Mouse (Mus musculus) embryonic facial prominence, embryonic 12.5 days (tissue): Measurements from ENCODE around the gene Hnrnpul1. TPM values are rescaled to one million over a fixed set of nuclear protein-coding genes. Genes with fewer than 3 reads are reported as not detected.

Experiments
- ATAC-seq: fragments of 200-750 bp; cut with Nextera tagmentation; 2 replicates; pipeline ENCODE4 v1.8.0; 2017; ENCODE audit not compliant: insufficient number of reproducible peaks, insufficient read depth, low FRiP score, low TSS enrichment
- H3K27ac ChIP-seq: fragments of 300-500 bp; sonication (generic); 2 replicates; pipeline ENCODE4 v1.5.1; 2016; ENCODE audit warnings: mild to moderate bottlenecking
- H3K27me3 ChIP-seq: fragments of 300-500 bp; sonication (generic); 2 replicates; pipeline ENCODE4 v1.6.1; 2016; ENCODE audit warnings: mild to moderate bottlenecking, moderate library complexity
- H3K36me3 ChIP-seq: fragments of 300-500 bp; sonication (generic); 2 replicates; pipeline ENCODE4 v1.6.1; 2016; ENCODE audit warnings: mild to moderate bottlenecking
- H3K4me1 ChIP-seq: fragments of 300-500 bp; sonication (generic); 2 replicates; pipeline ENCODE4 v1.6.1; 2016
- H3K4me2 ChIP-seq: fragments of 300-500 bp; sonication (generic); replicated peaks from 2 replicates; pipeline ENCODE4 v1.6.1; 2016; ENCODE audit warnings: mild to moderate bottlenecking, moderate library complexity
- H3K4me3 ChIP-seq: fragments of 300-500 bp; sonication (generic); 2 replicates; pipeline ENCODE4 v1.5.1; 2016; ENCODE audit warnings: mild to moderate bottlenecking
- H3K9ac ChIP-seq: fragments of 300-500 bp; sonication (generic); 2 replicates; pipeline ENCODE4 v1.6.1; 2016; ENCODE audit warnings: mild to moderate bottlenecking, moderate library complexity
- H3K9me3 ChIP-seq: fragments of 300-500 bp; sonication (generic); 2 replicates; pipeline ENCODE4 v1.6.1; 2016; ENCODE audit warnings: mild to moderate bottlenecking, moderate library complexity
- WGBS: fragments of 180-500 bp; shearing (Covaris S2); methylation state at CpG from one replicate; pipeline ENCODE4 v1.1.7; 2016; 5-methylcytosine and 5-hydroxymethylcytosine counted together
- polyA plus RNA-seq: library from polyadenylated mRNA; unstranded; fragments of >200 nt; fragmentation: Nextera tagmentation; extraction: Ambion mirVana; gene quantifications from 2 replicates; pipeline ENCODE4 v1.2.1, GENCODE M21; 2016

Hnrnpul1 gene
- polyA plus RNA-seq, 1 experiment from 2014 or later = 72.8 TPM

DNA sequence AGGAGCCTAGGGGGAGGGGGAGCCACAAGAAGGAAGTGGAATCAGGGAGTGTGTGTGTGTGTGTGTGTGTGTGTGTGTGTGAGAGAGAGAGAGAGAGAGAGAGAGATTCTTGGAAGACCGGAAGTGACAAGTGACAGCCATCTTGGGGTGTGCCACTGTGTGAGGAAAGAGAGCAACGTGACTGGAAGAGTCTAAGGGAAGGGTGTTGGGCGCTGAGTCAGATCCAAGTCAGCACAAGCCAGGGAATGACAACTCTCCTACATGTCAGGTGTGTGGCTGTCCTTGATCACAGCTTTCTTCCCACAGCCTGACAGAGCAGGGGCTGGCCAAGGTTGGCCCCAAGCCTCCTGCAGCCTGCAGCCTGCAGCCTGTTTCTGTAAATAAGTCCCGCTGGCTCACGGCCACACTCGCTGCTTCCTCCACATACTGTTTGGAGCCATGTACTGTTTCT lies 48.7 kb downstream of the Hnrnpul1 start:
- Histone ChIP-seq H3K9ac (no peak overlapping the region), H3K36me3 (no peaks in the 10 kb centered on the region), H3K9me3 (0 out of 2 replicates have a peak, but pooled peaks cover 1% of the 10 kb centered on the region), H3K4me1 (peaks cover 31% of the 10 kb centered on the region), H3K27ac (no peak overlapping the region), H3K4me2 (no peak overlapping the region), H3K27me3 (peaks cover 18% of the 10 kb centered on the region), H3K4me3 (no peak overlapping the region)
- 59% methylated on average over 6 of the region's 6 CpGs for WGBS
- ATAC-seq = no peak

GRCm38 (mm10) chr7:25704716-25705364 lies 49.7 kb downstream of the Hnrnpul1 start:
- Histone ChIP-seq H3K4me1 (peaks cover 21% of the 10 kb centered on the region), H3K9me3 (0 out of 2 replicates have a peak, but pooled peaks cover 3% of the 10 kb centered on the region), H3K4me2 (peak overlapping the region; percentile 55), H3K36me3 (no peaks in the 10 kb centered on the region), H3K27ac (no peak overlapping the region), H3K27me3 (peaks cover 18% of the 10 kb centered on the region), H3K9ac (no peak overlapping the region), H3K4me3 (peak overlapping the region; percentile 25)
- no peak for ATAC-seq
- 3% methylated on average over 34 of the region's 37 CpGs for WGBS

- Histone ChIP-seq H3K4me2 (peak overlapping the region; percentile 55), H3K4me1 (peaks cover 19% of the 10 kb centered on the region), H3K36me3 (no peaks in the 10 kb centered on the region), H3K9me3 (0 out of 2 replicates have a peak, but pooled peaks cover 3% of the 10 kb centered on the region), H3K9ac (no peak overlapping the region), H3K27me3 (peaks cover 18% of the 10 kb centered on the region), H3K4me3 (no peak overlapping the region), H3K27ac (no peak overlapping the region)
- WGBS = 23% methylated on average over 10 of the region's 10 CpGs
- peak; percentile 44; the same call in 1 of the 2 replicates for ATAC-seq
These were observed 50.6 kb downstream of the Hnrnpul1 start for GRCm38 (mm10) chr7:25703793-25704494.

DNA sequence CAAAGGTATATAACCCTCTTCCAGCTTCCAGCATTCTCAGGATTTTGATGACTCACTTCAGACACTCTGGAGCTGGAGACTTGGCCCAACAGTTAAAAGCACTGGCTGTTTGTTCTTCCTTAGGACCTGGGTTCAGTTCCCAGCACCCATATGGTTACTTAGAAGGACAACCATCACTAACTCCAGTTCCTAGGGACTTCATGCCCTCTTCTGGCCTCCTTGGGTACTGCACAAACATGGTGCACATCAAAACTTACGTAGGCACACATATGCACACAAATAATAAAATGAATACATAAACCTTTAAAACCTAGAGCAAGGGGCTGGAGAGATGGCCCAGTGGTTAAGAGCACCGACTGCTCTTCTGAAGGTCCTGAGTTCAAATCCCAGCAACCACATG lies 52.2 kb downstream of the Hnrnpul1 start:
- 94% methylated on average over 2 of the region's 2 CpGs for WGBS
- Histone ChIP-seq H3K9ac (no peak overlapping the region), H3K9me3 (0 out of 2 replicates have a peak, but pooled peaks cover 3% of the 10 kb centered on the region), H3K27ac (no peak overlapping the region), H3K4me3 (no peak overlapping the region), H3K4me2 (no peak overlapping the region), H3K36me3 (no peaks in the 10 kb centered on the region), H3K27me3 (peaks cover 18% of the 10 kb centered on the region), H3K4me1 (peaks cover 8% of the 10 kb centered on the region; the same call in 1 of the 2 replicates)
- ATAC-seq = no peak

- no peak for ATAC-seq
- no peak overlapping the region for H3K4me3 ChIP-seq
- 78% methylated on average over 12 of the region's 12 CpGs for WGBS
These were observed 53.8 kb downstream of the Hnrnpul1 start for GRCm38 (mm10) chr7:25700732-25701131.

GRCm38 (mm10) chr7:25699851-25700250 lies 54.7 kb downstream of the Hnrnpul1 start:
- Histone ChIP-seq H3K4me2 (no peak overlapping the region), H3K9ac (no peak overlapping the region), H3K27me3 (peaks cover 16% of the 10 kb centered on the region), H3K27ac (no peak overlapping the region), H3K36me3 (no peaks in the 10 kb centered on the region), H3K4me3 (no peak overlapping the region), H3K9me3 (0 out of 2 replicates have a peak, but pooled peaks cover 3% of the 10 kb centered on the region), H3K4me1 (peaks cover 4% of the 10 kb centered on the region; the same call in 1 of the 2 replicates)
- 50% methylated on average over 13 of the region's 13 CpGs for whole genome bisulfite sequencing
- ATAC-seq = no peak

More at GRCm38 (mm10) chr7:25700732-25701131, 53.8 kb downstream of the Hnrnpul1 start:
- Histone ChIP-seq H3K36me3 (no peaks in the 10 kb centered on the region), H3K27me3 (peaks cover 18% of the 10 kb centered on the region), H3K9ac (no peak overlapping the region), H3K4me1 (peaks cover 6% of the 10 kb centered on the region; the same call in 1 of the 2 replicates), H3K9me3 (0 out of 2 replicates have a peak, but pooled peaks cover 3% of the 10 kb centered on the region), H3K4me2 (no peak overlapping the region), H3K27ac (no peak overlapping the region)

DNA sequence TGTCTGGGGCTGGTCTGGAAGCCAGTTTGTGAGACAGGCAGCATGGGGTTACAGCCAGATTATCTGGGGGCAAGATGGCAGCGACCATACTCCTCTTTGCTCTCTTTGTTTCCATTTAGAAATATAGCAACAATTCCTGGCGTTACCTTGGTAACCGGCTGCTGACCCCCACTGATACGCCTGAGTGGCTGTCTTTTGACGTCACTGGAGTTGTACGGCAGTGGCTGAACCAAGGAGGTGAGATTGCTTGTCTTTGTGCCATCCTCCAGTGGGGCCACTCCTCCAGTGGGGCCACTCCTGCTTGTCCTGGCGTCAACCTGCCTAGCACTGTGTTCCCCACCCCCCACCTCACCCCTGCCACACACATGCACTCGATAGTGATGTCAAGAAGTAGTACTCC lies 60.5 kb downstream of the Hnrnpul1 start:
- ATAC-seq = no peak
- H3K4me3 ChIP-seq = no peak overlapping the region
- no peak overlapping the region for H3K27ac ChIP-seq
- no peaks in the 10 kb centered on the region for H3K36me3 ChIP-seq
- 0 out of 2 replicates have a peak, but pooled peaks cover 4% of the 10 kb centered on the region for H3K9me3 ChIP-seq
- WGBS = 64% methylated on average over 8 of the region's 8 CpGs
- H3K4me1 ChIP-seq = no peaks in the 10 kb centered on the region
- H3K9ac ChIP-seq = no peak overlapping the region
- H3K4me2 ChIP-seq = no peak overlapping the region
- peaks cover 19% of the 10 kb centered on the region for H3K27me3 ChIP-seq

GRCm38 (mm10) chr7:25690051-25690450 lies 64.5 kb downstream of the Hnrnpul1 start:
- WGBS = 42% methylated on average over 5 of the region's 5 CpGs
- peaks cover 54% of the 10 kb centered on the region for H3K27me3 ChIP-seq
- H3K4me3 ChIP-seq = no peak overlapping the region
- no peak for ATAC-seq
- H3K4me1 ChIP-seq = peaks cover 21% of the 10 kb centered on the region
- H3K27ac ChIP-seq = no peak overlapping the region
- no peak overlapping the region for H3K9ac ChIP-seq
- H3K36me3 ChIP-seq = no peaks in the 10 kb centered on the region
- 0 out of 2 replicates have a peak, but pooled peaks cover 4% of the 10 kb centered on the region for H3K9me3 ChIP-seq
- H3K4me2 ChIP-seq = no peak overlapping the region

- peaks cover 54% of the 10 kb centered on the region for H3K27me3 ChIP-seq
- H3K27ac ChIP-seq = no peak overlapping the region
These were observed 64.9 kb downstream of the Hnrnpul1 start for GRCm38 (mm10) chr7:25689603-25690021.

DNA sequence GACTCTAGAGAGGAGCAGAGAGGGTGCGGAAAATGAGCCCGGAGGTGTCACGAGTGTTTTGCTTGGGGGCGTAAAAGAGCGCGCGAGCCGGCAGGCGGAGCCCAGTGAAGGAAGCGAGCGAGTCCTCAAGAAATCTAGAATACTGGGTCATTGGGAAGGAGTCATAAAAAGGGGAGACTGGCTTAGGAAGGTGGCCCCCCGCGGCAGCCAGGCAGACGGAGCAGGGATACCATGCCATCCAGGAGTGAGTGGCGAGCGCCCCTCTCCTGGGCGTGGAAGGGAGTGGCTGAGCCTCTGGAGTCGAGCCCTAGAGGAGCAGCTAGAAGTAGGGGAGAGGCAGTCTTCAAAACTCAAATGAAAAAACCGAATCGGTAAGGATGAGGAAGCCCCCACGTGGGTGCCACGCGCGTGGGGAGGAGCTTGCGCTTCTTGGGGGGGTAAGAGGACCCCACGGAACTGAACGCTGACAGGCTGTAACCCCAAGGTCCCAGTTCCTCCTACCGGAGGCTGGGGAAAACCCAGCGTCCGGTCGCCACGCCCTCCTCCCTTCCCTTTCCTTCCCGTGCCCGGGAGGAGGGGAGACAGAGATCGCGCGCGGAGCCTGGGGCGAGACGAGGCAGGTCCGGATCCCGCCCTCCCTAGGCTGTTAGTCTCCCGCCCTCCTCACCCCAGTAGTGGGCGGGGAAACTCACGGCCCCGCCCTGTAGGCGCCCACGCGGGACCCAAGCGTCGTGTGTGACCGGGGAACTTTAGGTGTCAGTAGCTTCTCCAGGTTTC lies 65.6 kb downstream of the Hnrnpul1 start:
- Histone ChIP-seq H3K36me3 (no peaks in the 10 kb centered on the region), H3K27ac (no peak overlapping the region), H3K27me3 (peaks cover 54% of the 10 kb centered on the region), H3K4me1 (peaks cover 21% of the 10 kb centered on the region), H3K9me3 (0 out of 2 replicates have a peak, but pooled peaks cover 4% of the 10 kb centered on the region), H3K9ac (peak overlapping the region; percentile 54; the same call in 1 of the 2 replicates), H3K4me2 (peak overlapping the region; percentile 78), H3K4me3 (peak overlapping the region; percentile 57)
- ATAC-seq = no peak; the same call in 1 of the 2 replicates
- WGBS = 2% methylated on average over 51 of the region's 52 CpGs

More at GRCm38 (mm10) chr7:25689603-25690021, 64.9 kb downstream of the Hnrnpul1 start:
- Histone ChIP-seq H3K9me3 (0 out of 2 replicates have a peak, but pooled peaks cover 4% of the 10 kb centered on the region), H3K36me3 (no peaks in the 10 kb centered on the region), H3K4me2 (peak overlapping the region; percentile 78), H3K9ac (no peak overlapping the region), H3K4me1 (peaks cover 21% of the 10 kb centered on the region), H3K4me3 (peak overlapping the region; percentile 57; the same call in 1 of the 2 replicates)
- no peak for ATAC-seq
- 8% methylated on average over 12 of the region's 12 CpGs for WGBS
